Mouse (Mus musculus) G1E (cell line): ENCODE measurements at regions not wholly inside any gene's neighbourhood (a gene's known extent, or its start where the extent isn't known, plus 50 kb on each side); places are given as distances from the start of the nearest gene placed in this dataset.

Experiments used
- ATAC-seq: 2 replicates; pipeline ENCODE4 v1.8.0; 2016; ENCODE audit warnings: mild to moderate bottlenecking; ENCODE audit not compliant: insufficient number of reproducible peaks, poor library complexity, low FRiP score, severe bottlenecking; ENCODE audit errors: extremely low read depth
- DNase-seq: peaks from one replicate; pipeline ENCODE4 v3.0.0; 2012; ENCODE audit warnings: low spot score
- H3K27me3 ChIP-seq: 2 replicates; pipeline ENCODE4 v1.6.1; 2012; ENCODE audit warnings: mild to moderate bottlenecking, low read length, inconsistent platforms; ENCODE audit not compliant: insufficient read depth
- H3K36me3 ChIP-seq: replicated peaks from 2 replicates; pipeline ENCODE3; 2012; ENCODE audit warnings: mild to moderate bottlenecking, inconsistent platforms
- H3K4me1 ChIP-seq: 2 replicates; pipeline ENCODE4 v1.6.1; 2012; ENCODE audit warnings: low read depth, low read length, inconsistent platforms, mixed read lengths; ENCODE audit not compliant: insufficient read depth
- H3K4me3 ChIP-seq: 2 replicates; pipeline ENCODE4 v1.5.1; 2012; ENCODE audit warnings: low read depth, mild to moderate bottlenecking, inconsistent platforms, low read length, moderate library complexity, mixed read lengths
- H3K9me3 ChIP-seq: replicated peaks from 2 replicates; pipeline ENCODE4 v1.6.1; 2012; ENCODE audit warnings: inconsistent platforms
- CTCF ChIP-seq: IDR thresholded peaks from 2 replicates; pipeline ENCODE4 v1.5.1; 2012; ENCODE audit warnings: low read depth, low read length, inconsistent platforms, mixed read lengths
- GATA1 ChIP-seq: IDR thresholded peaks from 2 replicates; pipeline ENCODE4 v1.6.1; 2012; ENCODE audit warnings: borderline replicate concordance, low read length, inconsistent platforms, mixed read lengths
- GATA2 ChIP-seq: IDR thresholded peaks from 2 replicates; pipeline ENCODE4 v1.6.1; 2012; ENCODE audit warnings: low read depth, low read length, inconsistent platforms, borderline replicate concordance
- POLR2AphosphoS5 ChIP-seq: IDR thresholded peaks from 2 replicates; pipeline ENCODE4 v1.6.1; 2012; ENCODE audit warnings: low read depth, low read length, inconsistent platforms; ENCODE audit not compliant: insufficient replicate concordance
- TAL1 ChIP-seq: conservative IDR thresholded peaks from 2 replicates; pipeline ENCODE4 v1.6.1; 2012; ENCODE audit warnings: low read depth, low read length, inconsistent platforms, mixed read lengths

GRCm38 (mm10) chr12:106835241-106835640 lies 653.2 kb upstream of the 3110018I06Rik start:
- Histone ChIP-seq H3K4me3 (no peak overlapping the region), H3K9me3 (peaks cover 93% of the 10 kb centered on the region), H3K36me3 (no peaks in the 10 kb centered on the region), H3K27me3 (no peaks in the 10 kb centered on the region), H3K4me1 (no peaks in the 10 kb centered on the region)
- ATAC-seq (no peak), DNase-seq (no peak)
- TF ChIP-seq GATA2 (no peak), GATA1 (no peak), CTCF (no peak), POLR2AphosphoS5 (no peak), TAL1 (no peak)

- H3K36me3 ChIP-seq, result no peaks in the 10 kb centered on the region
- no peaks in the 10 kb centered on the region for H3K27me3 ChIP-seq
- DNase-seq (no peak), ATAC-seq (no peak)
- TF ChIP-seq CTCF, result no peak
- TF ChIP-seq TAL1, result no peak
- TF ChIP-seq GATA2, result no peak
- no peak for TF ChIP-seq POLR2AphosphoS5
- TF ChIP-seq GATA1, result no peak
- H3K4me1 ChIP-seq, result no peaks in the 10 kb centered on the region
- H3K4me3 ChIP-seq, result no peak overlapping the region
- peaks cover 91% of the 10 kb centered on the region for H3K9me3 ChIP-seq
Observed at GRCm38 (mm10) chr12:106839618-106840017, 648.8 kb upstream of the 3110018I06Rik start.

- no peak for DNase-seq
- Histone ChIP-seq H3K4me1 (no peaks in the 10 kb centered on the region), H3K9me3 (peaks cover 92% of the 10 kb centered on the region), H3K36me3 (no peaks in the 10 kb centered on the region), H3K27me3 (no peaks in the 10 kb centered on the region), H3K4me3 (no peak overlapping the region)
- TF ChIP-seq POLR2AphosphoS5 (no peak), TAL1 (no peak), GATA1 (no peak), CTCF (no peak), GATA2 (no peak)
- ATAC-seq, result no peak
Observed at GRCm38 (mm10) chr12:106840150-106840651, 648.2 kb upstream of the 3110018I06Rik start.

GRCm38 (mm10) chr12:106841996-106842395 lies 646.4 kb upstream of the 3110018I06Rik start:
- Histone ChIP-seq H3K27me3 (no peaks in the 10 kb centered on the region), H3K36me3 (no peaks in the 10 kb centered on the region), H3K4me1 (no peaks in the 10 kb centered on the region), H3K9me3 (peaks cover 92% of the 10 kb centered on the region), H3K4me3 (no peak overlapping the region)
- TF ChIP-seq GATA1, result no peak
- no peak for TF ChIP-seq POLR2AphosphoS5
- TF ChIP-seq TAL1, result no peak
- TF ChIP-seq GATA2, result no peak
- TF ChIP-seq CTCF, result no peak
- ATAC-seq (no peak), DNase-seq (no peak)

- H3K4me3 ChIP-seq, result no peak overlapping the region
- no peaks in the 10 kb centered on the region for H3K36me3 ChIP-seq
- DNase-seq (no peak), ATAC-seq (no peak)
- no peaks in the 10 kb centered on the region for H3K4me1 ChIP-seq
- H3K27me3 ChIP-seq, result no peaks in the 10 kb centered on the region
- peaks cover 92% of the 10 kb centered on the region for H3K9me3 ChIP-seq
- no peak for TF ChIP-seq GATA2
- no peak for TF ChIP-seq GATA1
- TF ChIP-seq CTCF, result no peak
- no peak for TF ChIP-seq TAL1
- no peak for TF ChIP-seq POLR2AphosphoS5
Observed at GRCm38 (mm10) chr12:106842396-106842795, 646.0 kb upstream of the 3110018I06Rik start.

- Histone ChIP-seq H3K27me3 (no peaks in the 10 kb centered on the region), H3K36me3 (no peaks in the 10 kb centered on the region), H3K4me1 (no peaks in the 10 kb centered on the region), H3K9me3 (peaks cover 78% of the 10 kb centered on the region), H3K4me3 (no peak overlapping the region)
- no peak for DNase-seq
- TF ChIP-seq CTCF, result no peak
- no peak for TF ChIP-seq TAL1
- no peak for TF ChIP-seq GATA2
- no peak for TF ChIP-seq GATA1
- no peak for TF ChIP-seq POLR2AphosphoS5
- ATAC-seq, result no peak
Observed at GRCm38 (mm10) chr12:106851666-106852065, 636.8 kb upstream of the 3110018I06Rik start.

GRCm38 (mm10) chr12:106852736-106853135 lies 635.7 kb upstream of the 3110018I06Rik start:
- H3K9me3 ChIP-seq, result peaks cover 80% of the 10 kb centered on the region
- no peaks in the 10 kb centered on the region for H3K27me3 ChIP-seq
- ATAC-seq (no peak), DNase-seq (no peak)
- no peak for TF ChIP-seq POLR2AphosphoS5
- TF ChIP-seq GATA1, result no peak
- no peak for TF ChIP-seq CTCF
- no peak for TF ChIP-seq GATA2
- no peak for TF ChIP-seq TAL1
- H3K4me3 ChIP-seq, result no peak overlapping the region
- H3K4me1 ChIP-seq, result no peaks in the 10 kb centered on the region
- H3K36me3 ChIP-seq, result no peaks in the 10 kb centered on the region
